In genomic region chr2:133553911-133554285, GRCm38 (mm10) we compare ENCODE assay signal across 9 mouse cellular contexts. TPM values are rescaled to one million over a fixed set of nuclear protein-coding genes. Genes with fewer than 3 reads are reported as not detected.
DNase-seq lines count a peak whose midpoint lies in the region; ATAC-seq lines count a peak whose summit lies in the region.
"Had no signal": no experiment of that assay in that cellular context is flagged by ENCODE, and none has a peak within 500 bp of the region (broad histone marks: within the 10 kb centered on the region; RNA-seq: fewer than 3 reads in every experiment).

No protein-coding gene starts in this region.

- H3K9me3 ChIP-seq in heart, embryonic 11.5 days (replicated peaks; ENCODE audit: control insufficient read depth, low read length) = no peaks in the 10 kb centered on the region
- no peaks in the 10 kb centered on the region for H3K9me3 ChIP-seq in hindbrain, embryonic 11.5 days (ENCODE audit: control insufficient read depth, low read length)
- H3K9me3 ChIP-seq in midbrain, embryonic 10.5 days (replicated peaks) = no peaks in the 10 kb centered on the region

- H3K4me2 ChIP-seq in heart, embryonic 11.5 days = peak overlapping the region; percentile 96
- H3K4me2 ChIP-seq in hindbrain, embryonic 11.5 days (replicated peaks; ENCODE audit: low read depth, low read length) = peak overlapping the region; percentile 73

- peaks cover 24% of the 10 kb centered on the region for H3K27me3 ChIP-seq in heart, embryonic 11.5 days (ENCODE audit: control insufficient read depth, insufficient read depth, low read length)
- peaks cover 52% of the 10 kb centered on the region for H3K27me3 ChIP-seq in hindbrain, embryonic 11.5 days (ENCODE audit: control insufficient read depth, insufficient read depth, low read length)
- H3K27me3 ChIP-seq in midbrain, embryonic 10.5 days (ENCODE audit: low read depth, poor library complexity, severe bottlenecking) = peaks cover 90% of the 10 kb centered on the region

- H3K4me1 ChIP-seq in heart, embryonic 11.5 days (ENCODE audit: control insufficient read depth, insufficient read depth, low read length) = no peaks in the 10 kb centered on the region; the same call in 1 of the 2 replicates
- no peaks in the 10 kb centered on the region; the same call in none of the 2 replicates for H3K4me1 ChIP-seq in brown adipose tissue, adult 24 weeks (ENCODE audit: control insufficient read depth, insufficient read depth, insufficient read length, low read length)
- peaks cover 4% of the 10 kb centered on the region; the same call in 1 of the 2 replicates for H3K4me1 ChIP-seq in hindbrain, embryonic 11.5 days (replicated peaks; ENCODE audit: control insufficient read depth, insufficient read depth, low read length)
- peaks cover 30% of the 10 kb centered on the region for H3K4me1 ChIP-seq in midbrain, embryonic 10.5 days

- peak overlapping the region; percentile 73 for H3K9ac ChIP-seq in heart, embryonic 11.5 days (ENCODE audit: low read depth, low read length)
- H3K9ac ChIP-seq in hindbrain, embryonic 11.5 days (ENCODE audit: low read depth, low read length) = no peak overlapping the region

- no peak for ATAC-seq in heart, embryonic 11.5 days (replicated peaks; ENCODE audit: insufficient number of reproducible peaks, low FRiP score, low TSS enrichment)
- no peak for ATAC-seq in hindbrain, embryonic 11.5 days (ENCODE audit: low FRiP score)

- 18% methylated on average over 9 of the region's 9 CpGs for WGBS in heart, embryonic 11.5 days (ENCODE audit: insufficient replicate concordance)
- 27% methylated on average over 9 of the region's 9 CpGs for WGBS in hindbrain, embryonic 11.5 days
- 26% methylated on average over 9 of the region's 9 CpGs for WGBS in midbrain, embryonic 10.5 days

- intact Hi-C loops in heart, postnatal 36 days (cut with DNase I) = loop anchor here (5.0 to 10.0 kb wide), 3 partner anchors 389 to 928 kb away; no protein-coding TSS in a partner anchor
- intact Hi-C loops in left cerebral cortex, postnatal 10 days (cut with DNase I) = loop anchor here (2.0 to 5.0 kb wide), 2 partner anchors 929 to 988 kb away; no protein-coding TSS in a partner anchor

- H3K36me3 ChIP-seq in heart, embryonic 11.5 days (ENCODE audit: control insufficient read depth, insufficient read depth, low read length) = no peaks in the 10 kb centered on the region
- H3K36me3 ChIP-seq in hindbrain, embryonic 11.5 days (ENCODE audit: control insufficient read depth, insufficient read depth, low read length) = no peaks in the 10 kb centered on the region
- no peaks in the 10 kb centered on the region for H3K36me3 ChIP-seq in midbrain, embryonic 10.5 days

- no peak for DNase-seq in heart, postnatal 36 days
- DNase-seq in hindbrain, embryonic 11.5 days (ENCODE audit: low spot score) = peak; percentile 35
- no peak for DNase-seq in midbrain, embryonic 10.5 days (ENCODE audit: low spot score)
- no peak for DNase-seq in adrenal gland, adult 18-20 months (ENCODE audit: low spot score in 2 of 2)
- no peak for DNase-seq in frontal cortex, postnatal 36 days (ENCODE audit: low spot score in 2 of 2)
- DNase-seq in left cerebral cortex, postnatal 10 days (ENCODE audit: extremely low spot score in 1 of 2, low spot score in 2 of 2) = no peak

- peak overlapping the region; percentile 29; the same call in 1 of the 2 replicates for H3K27ac ChIP-seq in heart, embryonic 11.5 days (ENCODE audit: low read depth, low read length)
- no peak overlapping the region for H3K27ac ChIP-seq in brown adipose tissue, adult 24 weeks (replicated peaks; ENCODE audit: low read depth, low read length)
- no peak overlapping the region for H3K27ac ChIP-seq in hindbrain, embryonic 11.5 days (ENCODE audit: low read depth, low read length)
- H3K27ac ChIP-seq in midbrain, embryonic 10.5 days (replicated peaks) = 0 out of 2 replicates have a peak overlapping the region, but pooled peaks have one; percentile 64

- peak overlapping the region; percentile 68 for H3K4me3 ChIP-seq in heart, embryonic 11.5 days (ENCODE audit: low read depth, low read length)
- peak overlapping the region; percentile 60 for H3K4me3 ChIP-seq in brown adipose tissue, adult 24 weeks (ENCODE audit: insufficient read depth, low read depth, low read length)
- peak overlapping the region; percentile 42 for H3K4me3 ChIP-seq in hindbrain, embryonic 11.5 days (ENCODE audit: low read depth, low read length)
- peak overlapping the region; percentile 65 for H3K4me3 ChIP-seq in midbrain, embryonic 10.5 days

RNA-seq across cellular contexts. Expression of gene Bmp2, which starts 1.9 kb away (rescaled TPM):
- polyA plus RNA-seq in heart, embryonic 11.5 days (2014; fragmentation: Nextera tagmentation; extraction: Ambion mirVana) = 14.5 and 18.9 TPM in 2 replicates
- 1 to 10 TPM; 1.8 to 1.9 TPM for total RNA-seq in heart, postnatal 36 days (2021)
- polyA plus RNA-seq in brown adipose tissue, adult 24 weeks (2012; ENCODE audit: insufficient read depth, insufficient read length, missing spikeins) = 0.75 and 0.96 TPM in 2 replicates
- polyA plus RNA-seq in hindbrain, embryonic 11.5 days (2014; fragmentation: Nextera tagmentation; extraction: Ambion mirVana) = 0.99 and 1.6 TPM in 2 replicates
- 1.6 TPM in 2 replicates for polyA plus RNA-seq in midbrain, embryonic 10.5 days (2016; fragmentation: Nextera tagmentation; extraction: Ambion mirVana)
- total RNA-seq in adrenal gland, adult 18-20 months (2021) = 10 to 100 TPM in 1 of 2 experiments, 1 to 10 TPM in 1; 6.4 to 14.9 TPM
- total RNA-seq in left cerebral cortex, postnatal 10 days (2021) = 1 to 10 TPM; 6.2 to 6.9 TPM
- total RNA-seq: neutrophil, adult 5-6 weeks had no signal

Comparison
In these comparisons a context has a peak if more than half of its experiments do, and no peak if none do; other contexts are left out.
1. H3K27ac ChIP-seq: peak in heart, embryonic 11.5 days (single experiment) and midbrain, embryonic 10.5 days (single experiment); none in brown adipose tissue, adult 24 weeks (single experiment) and hindbrain, embryonic 11.5 days (single experiment).
2. Peak in every context shown above with its lines, with median percentiles within 50 percentile points of each other: H3K4me3 ChIP-seq.